Mouse (Mus musculus): ENCODE measurements around the gene Tmem205.

Gene Tmem205

DNA sequence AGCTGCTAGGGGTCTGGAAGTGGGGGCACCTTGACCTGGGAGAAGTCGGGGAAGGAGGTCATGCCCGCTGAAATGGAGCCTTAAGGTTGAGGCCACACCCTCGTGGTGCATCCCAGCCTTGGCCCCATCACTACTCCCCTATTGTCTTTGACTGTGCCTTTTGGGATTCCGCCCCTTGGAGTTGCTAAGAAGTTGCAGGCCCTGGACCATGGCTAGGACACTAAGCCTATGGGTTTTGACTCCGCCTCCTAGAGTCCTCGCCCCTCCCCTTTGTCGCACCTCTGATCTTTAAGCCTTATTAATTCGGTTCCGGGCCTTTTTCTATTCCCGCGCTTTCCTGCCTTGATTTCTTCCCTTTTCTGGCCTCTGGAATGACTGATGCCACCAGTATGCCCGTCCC, 16.3 kb upstream of the Tmem205 start:
- DNase-seq = no peak

DNA sequence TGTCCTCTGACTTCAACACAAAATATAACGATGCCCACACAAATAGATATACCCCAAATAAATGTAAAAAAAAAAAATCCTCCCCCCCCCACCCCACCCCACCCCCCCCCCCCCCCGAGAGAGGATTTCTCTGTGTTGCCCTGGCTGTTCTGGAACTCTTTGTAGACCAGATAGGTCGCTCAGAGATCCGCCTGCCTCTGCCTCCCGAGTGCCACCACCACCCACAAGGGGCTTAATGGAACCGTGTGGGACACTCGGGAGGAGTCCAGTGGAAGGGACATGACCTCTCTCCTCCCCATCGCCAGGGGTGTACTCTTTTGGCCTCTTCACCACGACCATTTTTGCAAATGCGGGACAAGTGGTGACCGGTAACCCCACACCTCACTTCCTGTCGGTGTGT, 15.7 kb upstream of the Tmem205 start:
- DNase-seq = no peak

DNA sequence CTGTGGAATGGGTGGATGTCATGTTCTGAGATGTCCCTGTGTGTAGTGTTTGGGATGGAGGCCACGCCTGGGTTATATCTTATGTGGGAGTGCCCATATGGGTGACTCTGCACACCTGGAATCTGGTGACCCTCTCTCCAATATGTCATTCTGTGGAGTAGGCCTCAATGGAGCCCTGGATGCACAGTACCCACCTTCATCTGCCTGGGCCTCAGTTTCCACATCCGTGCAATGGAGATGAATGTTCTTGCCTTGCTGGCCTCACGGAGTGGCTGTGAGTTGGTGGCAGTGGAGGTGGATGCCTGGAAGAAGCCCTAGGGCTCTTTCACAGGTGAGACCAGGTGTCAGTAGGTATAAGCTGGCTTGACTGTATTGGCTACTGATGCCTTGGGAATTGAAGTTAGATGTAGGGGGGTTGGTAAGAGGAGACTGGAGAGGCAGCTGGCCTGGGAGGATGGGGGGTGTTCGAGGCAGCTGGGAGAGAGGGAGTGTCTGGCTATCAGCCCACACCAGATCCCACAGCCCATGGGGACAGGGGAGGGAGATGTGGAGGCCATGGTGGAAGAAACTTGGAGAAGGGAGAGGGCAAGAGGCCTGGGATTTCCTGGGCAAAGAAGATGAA, 11.0 kb upstream of the Tmem205 start:
- no peak for DNase-seq

DNA sequence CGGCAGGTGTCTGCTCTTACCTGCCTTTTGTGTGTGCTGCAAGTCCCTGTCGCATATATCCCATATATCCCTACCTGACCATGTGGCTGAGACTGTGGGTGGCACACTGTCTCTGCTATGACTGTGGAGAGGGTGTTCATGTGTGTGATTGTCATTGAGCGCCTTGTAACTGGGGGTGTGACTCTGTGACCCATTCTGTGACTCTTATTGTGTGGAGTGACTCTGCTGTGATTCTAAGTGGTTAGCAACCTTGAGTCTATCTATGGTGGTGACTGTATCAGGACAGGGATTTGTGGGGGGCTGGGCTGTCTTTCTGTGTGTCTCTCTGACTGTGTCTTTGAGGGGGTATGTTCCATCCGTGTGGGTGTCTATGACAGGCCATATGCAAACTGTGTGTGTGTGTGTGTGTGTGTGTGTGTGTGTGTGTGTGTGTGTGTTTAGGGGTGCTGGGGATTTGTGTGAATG, 10.4 kb upstream of the Tmem205 start:
- DNase-seq = no peak

DNA sequence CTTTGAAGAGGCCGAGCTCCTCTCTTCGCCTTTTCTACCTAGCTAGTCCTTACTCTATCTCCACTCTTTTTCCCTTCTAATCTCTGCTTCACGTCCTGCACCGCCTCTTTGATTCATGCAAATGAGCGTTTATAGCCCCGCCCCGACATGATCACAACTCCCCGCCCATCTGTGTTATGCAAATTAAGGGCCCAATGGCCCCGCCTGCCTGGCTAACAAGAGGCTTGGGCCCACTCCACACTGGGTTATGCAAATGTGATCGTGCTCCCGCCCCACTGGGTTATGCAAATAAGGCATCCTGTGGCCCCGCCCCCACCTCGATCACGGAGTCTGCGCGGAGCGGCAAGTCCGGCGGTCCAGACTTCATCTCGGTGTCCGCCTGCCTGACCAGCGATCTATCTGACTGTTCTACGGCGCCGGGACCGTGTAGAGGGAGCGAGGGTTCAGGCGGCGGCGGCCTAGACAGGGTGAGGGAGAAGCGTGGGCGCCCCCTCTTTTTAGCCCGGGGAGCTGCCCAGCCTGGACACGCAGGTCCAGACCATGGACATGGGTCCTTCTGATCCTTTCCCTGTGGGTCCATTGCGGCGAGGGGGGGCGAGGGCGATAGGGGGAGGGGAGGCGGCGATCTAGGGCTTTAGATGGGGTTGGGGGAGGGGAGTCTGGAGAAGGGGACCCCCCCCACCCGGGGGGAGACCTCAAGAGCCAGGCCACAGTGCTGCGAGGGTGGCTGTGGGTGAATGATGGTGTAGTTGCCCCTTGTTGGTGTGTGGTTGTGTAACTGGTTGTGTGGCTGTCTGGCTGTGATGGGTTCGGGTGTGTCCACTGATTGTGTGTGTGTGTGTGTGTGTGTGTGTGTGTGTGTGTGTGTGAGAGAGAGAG, 9.6 kb upstream of the Tmem205 start, which contains the start of gene Plppr2:
Gene Plppr2, plus strand, starts transcription at position 342 of the 879 bp plus-strand sequence.
- peak; percentile 98 for DNase-seq

DNA sequence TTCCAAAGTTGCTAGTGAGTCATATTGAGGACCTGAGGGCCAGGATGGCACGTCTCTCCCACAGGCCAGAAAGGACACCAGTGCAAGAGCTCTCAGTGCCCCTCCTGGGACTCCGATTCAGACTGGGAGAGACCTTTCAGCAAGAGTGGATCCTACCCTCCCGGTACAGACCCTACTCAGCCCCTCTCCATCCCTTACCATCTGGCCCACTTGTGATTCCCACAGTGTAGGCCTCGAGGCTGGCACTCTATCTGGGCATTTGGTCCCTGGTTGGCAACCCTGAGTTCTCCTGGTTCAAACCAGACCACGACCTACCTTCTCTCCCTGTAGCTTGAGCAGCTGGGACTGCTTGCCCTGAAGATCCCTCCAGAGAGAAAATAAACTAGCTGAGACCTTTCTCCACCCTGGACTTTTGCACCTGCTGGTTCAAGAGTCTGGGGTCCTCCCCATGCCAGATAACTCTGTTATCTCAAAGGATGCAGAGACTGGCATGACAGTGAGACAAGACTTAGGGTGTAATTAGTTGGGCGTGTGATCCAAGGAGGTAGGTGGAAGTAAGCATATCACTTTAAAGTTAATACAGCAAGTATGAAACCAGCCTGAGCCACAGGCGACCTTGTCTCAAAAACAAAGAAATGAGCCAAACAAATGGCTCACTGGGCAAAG, 8.2 kb upstream of the Tmem205 start:
- no peak for DNase-seq

DNA sequence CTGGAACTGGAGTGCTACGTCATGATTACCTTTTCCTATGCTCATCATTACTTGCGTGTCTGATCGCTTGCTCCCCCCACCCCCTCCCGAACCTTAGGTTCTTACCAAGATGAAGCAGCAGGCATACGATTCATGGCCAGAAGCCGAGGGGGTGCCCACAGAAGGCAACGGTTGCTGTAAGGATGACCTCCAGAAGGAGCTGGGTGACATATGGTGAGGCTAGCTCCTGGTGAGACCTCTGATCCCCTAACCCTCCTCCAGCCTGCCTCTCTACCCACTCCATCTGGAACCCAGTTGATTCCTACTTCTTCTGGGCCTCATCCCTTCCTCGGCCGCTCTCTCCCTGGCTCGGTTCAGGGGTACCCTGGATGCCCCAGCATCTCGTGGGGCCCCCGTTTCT, 6.7 kb upstream of the Tmem205 start:
- DNase-seq = no peak

DNA sequence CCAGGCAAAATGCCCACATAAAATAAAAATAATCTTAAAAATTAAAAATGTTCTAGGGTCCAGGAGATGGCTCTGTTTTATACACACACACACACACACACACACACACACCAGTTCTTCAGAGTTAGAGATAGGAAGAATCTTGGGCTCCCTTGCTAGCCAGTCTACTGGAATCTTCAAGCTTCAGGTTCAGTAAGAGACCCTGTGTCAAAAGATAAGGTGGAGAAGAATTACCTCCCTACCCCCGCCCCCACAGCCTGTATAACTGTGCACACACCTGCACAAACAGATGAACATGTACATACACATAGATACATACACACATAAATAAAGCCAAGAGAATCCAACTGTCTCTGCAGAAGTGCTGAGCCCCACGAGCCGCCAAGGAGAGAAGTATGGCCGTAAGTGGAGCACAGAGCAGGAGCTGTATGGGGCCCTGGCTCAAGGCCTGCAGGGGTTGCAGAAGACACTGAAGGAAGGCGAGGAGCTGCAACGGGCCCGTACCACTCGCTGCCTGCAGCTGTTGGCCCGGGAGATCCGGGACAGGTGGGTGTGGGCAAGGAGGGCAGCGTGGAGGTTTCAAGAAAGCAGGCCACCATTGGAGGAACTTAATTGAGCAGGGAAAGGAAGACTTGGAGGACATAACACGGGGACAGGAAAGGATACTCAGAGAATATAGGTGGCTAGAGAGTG, 5.2 kb upstream of the Tmem205 start:
- no peak for DNase-seq

DNA sequence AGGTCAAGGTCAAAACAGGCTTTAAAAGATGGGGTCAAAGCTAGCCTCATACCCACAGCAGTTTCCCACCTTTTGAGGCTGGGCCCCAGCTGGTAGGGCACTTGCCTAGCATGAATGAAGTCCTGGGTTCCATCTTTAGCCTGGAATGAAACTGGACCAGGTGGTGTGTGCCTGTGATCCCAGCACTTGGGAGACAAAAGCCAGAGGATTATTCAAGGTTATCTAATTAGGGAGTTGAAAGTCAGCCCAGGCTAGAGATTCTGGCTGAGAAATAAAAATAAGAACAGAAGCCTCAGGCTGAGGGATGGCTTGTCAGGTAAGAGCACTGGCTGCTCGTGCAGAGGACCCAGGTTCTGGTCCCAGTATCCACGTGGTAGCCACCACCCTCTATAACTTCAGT, 4.7 kb upstream of the Tmem205 start:
- no peak for DNase-seq

DNA sequence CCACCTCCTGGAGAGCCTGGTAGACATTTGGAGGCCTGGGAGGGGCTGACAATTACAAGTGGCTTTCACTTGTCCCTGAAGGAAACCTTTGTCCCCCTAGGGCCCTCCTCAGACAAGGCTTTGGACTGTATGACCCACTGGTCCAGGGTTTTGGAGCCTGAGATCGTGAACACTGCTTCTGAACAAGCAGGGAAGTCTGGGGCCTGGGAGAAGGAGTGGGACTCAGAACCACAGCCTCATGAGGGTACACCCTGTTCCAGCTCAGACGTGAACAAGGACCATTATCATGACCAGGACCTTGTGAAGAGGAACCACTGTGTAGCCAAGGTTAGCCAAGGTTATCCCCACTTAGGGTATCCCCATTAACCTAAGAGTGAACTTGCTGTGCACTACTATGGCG, 1.9 kb upstream of the Tmem205 start:
- DNase-seq = no peak

DNA sequence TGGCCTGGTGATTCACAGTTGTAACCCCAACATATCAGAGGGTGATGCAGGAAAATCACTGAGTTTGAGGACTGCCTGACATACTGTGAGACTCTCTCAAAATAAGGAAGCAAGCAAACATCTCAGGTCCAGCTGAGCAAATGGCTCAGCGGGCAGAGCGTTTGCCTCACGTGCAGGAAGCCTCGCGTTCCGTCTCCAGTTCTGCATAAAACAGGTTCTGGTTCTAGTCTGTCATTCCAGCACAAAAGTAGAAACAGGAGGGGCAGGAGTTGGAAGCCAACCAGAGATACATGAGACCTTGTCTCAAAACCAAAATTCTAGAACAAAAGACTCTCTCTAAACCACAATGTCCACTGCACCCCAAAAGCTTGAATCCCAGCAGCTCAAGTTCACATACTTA, 572 bp downstream of the Tmem205 start:
- DNase-seq = peak; percentile 36

DNA sequence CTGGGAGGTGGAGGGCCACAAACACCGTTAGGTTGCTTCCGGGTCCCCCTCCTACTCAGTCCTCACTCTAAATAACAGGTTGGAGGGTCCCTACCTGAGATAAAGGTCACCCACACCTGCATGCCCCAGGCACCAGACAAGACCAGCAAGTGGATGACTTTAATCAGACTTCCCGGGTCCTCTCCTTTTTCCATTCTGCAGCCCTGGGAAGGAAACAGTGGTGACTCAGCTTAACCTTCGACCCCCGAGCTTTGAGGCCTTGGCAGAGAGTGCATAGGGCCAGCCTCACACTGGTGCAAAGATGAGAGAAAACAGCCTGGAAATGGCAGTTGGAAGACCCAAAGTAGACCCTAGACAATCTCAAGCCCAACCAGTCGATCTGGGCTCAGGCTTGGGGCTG, 1.2 kb downstream of the Tmem205 start:
- peak; percentile 46 for DNase-seq

DNA sequence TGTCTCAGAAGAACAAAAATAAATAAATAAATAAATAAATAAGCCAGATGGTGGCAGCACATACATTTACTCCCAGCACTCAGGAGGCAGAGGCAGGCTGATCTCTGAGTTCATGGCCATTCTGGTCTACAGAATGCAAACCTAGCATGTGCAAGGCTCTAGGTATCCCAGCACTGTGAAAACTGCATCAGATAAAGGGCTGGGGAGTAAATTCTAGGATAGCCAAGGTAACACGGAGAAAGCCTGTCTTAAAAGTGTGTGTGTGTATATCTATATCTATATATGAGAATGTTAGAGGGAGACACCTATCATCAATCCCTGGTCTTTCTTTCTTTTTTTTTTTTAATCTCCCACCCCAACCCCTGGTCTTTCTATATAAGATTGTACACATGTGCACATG, 1.9 kb downstream of the Tmem205 start:
- no peak for DNase-seq

DNA sequence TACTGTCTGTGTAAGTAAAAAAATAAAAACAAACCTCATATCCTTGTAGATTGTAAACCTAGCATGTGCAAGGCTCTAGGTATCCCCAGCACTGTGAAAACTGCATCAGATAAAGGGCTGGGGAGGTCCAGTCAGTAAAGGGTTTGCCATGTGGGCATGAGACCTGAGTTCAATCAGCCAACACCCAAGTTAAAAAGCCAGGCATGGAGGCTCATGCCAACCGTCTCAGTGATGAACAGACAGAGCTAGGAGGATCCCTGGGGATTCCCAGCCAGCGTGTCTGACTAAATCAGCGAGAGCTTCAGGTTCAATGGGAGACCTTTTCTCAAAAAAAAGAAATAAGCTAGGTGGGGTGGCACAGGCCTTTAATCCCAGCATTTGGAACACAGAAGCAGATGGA, 2.3 kb downstream of the Tmem205 start:
- no peak for DNase-seq

DNA sequence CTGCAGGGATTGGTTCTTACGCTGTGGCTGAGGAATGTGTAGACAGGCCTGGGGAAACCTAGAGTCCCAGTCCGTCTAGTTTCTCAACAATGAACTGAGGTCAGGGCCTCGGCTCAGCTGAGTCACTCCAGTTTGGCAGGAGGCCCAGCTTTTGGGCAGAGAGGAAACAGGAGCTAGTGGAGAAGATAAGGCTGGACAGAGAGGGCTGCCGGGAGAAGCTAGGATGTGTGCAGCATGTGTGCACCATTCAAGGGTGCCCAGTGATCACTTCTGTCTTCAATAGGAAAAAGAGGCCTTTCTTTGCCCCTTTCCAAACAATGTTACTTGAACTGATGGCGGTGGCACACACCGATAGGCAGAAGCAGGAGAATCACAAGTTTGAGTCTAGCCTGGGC, 3.3 kb downstream of the Tmem205 start:
- peak; percentile 98 for DNase-seq

DNA sequence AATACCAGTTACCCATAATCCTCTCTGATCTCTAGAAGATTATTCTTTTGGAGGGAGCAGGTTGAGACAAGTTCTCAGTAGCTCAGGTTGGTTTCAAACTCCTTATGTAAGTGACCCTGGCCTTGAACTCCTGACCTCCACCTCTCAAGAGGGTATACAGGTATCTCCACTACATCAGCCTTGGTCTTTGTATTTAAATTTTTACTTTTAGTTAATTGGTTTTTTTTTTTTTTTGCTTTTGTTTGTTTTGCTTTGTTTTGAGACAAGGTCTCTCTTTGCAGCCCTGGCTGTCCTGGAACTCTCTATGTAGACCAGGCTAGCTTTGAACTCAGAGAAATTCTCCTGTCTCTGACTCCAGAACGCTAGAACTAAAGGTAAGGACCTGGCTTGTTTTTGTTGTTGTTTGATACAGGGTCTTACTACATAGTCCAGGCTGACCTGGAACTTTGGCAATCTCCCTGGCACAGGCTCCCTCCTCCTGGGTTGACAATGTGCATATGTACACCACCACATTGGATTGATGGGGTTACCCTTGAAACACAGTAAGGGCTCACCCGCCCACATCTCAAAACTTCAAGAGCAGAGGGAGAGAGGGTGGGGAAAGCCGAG, 3.8 kb downstream of the Tmem205 start:
- DNase-seq = peak; percentile 25

DNA sequence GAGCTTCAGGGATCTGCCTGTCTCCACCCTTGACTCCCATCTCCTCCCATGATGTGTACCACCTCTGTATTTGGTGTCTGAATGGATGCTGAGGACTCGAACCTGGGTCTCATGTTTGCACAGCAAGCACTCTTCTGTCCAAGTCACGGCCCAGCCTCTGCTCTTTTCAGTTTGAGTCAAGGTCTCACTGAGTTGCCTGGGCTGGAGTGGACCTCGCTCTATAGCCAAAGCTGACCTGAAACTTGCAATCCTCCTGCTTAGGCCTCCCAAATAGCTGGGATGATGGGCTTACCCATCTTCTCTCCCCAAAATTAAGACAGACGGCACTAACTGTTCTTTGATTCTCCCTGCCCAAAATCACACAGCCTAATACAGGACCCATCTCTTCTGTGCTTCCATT, 4.3 kb downstream of the Tmem205 start:
- no peak for DNase-seq

DNA sequence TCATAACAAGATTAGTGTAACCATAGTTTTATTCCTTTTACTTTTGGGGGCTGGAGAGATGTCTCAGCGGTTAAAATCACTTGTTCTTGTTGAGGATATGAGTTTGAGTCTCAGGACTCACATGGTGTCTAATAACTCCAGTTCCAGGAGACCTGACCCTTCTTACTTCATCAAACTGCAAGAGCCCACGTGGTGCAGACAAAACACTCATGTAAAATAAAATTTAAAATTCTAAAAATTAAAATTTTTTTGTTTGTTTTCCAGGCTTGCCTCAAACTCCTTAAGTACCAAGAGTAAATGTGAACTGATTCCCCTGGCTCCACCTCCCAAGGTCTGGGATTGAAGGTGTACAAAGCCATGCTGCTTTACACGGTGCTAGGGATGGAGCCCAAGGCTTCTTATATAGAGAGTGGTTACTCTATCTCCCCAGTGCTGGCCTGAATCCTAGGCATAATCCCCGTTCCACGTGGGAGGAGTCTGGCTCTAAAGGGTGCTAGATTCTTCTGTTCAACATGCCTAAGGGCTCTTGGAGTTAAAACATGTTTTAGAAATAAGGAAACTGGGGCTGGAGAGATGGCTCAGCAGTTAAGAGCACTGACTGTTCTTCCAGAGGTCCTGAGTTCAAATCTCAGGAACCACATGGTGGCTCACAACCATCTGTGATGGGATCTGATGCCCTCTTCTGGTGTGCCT, 8.5 kb downstream of the Tmem205 start:
- peak; percentile 47 for DNase-seq

DNA sequence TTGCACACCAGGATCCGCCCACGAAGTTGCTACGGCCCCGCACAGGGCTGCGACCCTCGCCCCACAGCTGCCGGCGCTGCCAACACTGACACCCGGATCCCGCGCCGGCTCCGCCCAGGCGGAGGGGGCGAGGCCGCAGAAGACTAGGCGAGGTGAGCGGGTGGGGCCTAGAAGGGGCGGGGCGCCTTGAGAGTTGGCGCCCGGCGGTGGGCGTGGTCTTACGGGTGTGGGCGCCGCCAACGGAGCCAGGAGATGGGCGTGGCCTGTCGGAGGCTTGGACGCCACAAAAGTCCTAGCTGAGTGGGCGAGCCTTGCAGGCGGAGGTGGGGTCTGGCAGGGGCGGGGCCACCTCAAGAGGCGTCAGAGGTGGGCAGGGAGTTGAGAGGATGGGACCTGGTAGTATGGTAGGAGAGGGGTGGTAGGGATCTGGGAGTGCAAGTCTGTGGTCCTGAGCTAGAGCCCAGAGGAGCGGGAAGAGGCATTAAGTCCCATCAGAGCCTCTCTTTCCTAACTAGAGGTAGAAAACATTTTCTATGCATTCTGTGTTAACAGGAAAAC, 9.2 kb downstream of the Tmem205 start, which contains the start of gene Rab3d:
Gene Rab3d, minus strand, starts transcription at position 158 of the 558 bp plus-strand sequence.
- DNase-seq = peak; percentile 98

DNA sequence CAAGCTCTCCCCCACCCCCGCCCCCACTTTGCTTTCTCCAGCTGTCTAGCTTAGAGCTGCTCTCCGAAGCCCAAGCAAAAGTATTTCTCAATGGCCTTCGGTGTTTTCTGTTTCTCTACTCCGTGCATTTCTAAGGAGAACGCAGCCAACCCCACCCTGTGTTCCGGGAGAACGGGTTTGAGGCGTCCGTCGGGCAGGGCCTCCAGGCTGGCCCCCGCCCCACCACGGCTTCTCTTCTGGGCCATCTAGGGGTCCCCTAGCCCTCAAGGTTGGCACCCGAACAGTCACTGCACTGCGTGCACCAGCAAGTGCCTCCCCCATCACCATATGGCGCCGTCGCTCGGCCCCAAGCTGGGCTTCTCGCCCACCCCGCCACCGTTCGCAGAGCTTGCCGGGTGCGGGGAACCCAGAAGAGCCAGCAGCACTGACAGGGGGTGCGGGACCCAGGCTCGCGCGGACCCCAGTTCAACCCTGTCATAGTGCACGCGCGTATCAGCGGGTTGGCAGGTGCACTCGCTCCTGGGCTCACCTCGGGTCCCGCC, 9.8 kb downstream of the Tmem205 start:
- DNase-seq = peak; percentile 39

DNA sequence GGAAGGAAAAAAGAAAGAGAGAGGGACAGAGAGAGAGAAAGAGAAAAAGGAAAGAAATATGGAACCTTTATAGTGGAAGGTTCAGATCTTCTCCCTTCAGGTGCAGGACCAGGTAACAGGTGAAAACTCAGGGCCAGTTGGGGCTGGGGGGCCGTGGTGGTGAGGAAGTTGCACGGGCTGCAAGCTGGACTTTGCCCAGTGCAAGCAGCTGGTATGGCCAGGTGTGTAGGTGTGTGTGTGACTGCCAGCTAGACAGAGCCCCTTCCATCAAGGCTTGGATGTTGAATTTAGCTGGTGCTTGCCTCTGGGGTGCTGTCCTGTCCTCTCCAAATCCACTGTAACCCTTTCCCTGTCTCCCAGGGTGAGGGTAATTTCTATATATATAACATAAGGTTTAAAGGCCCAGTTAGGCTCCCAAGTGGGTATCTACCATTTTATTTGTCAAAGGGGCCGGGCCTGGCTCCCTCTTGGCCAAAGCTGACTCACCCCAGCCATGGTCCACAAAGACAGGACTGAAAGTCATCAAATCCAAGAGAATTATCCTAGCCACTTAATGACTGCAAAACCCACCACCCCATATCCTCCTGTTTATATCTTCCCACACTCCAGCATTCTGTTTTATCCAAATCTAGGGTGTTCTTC, 10.4 kb downstream of the Tmem205 start:
- DNase-seq = no peak
